Mouse (Mus musculus): ENCODE data around the gene Klhl8. TPM values are rescaled to one million over a fixed set of nuclear protein-coding genes. Genes with fewer than 3 reads are reported as not detected.
"Not testable (repeated sequence)": the region's sequence is repeated elsewhere in the genome, so short reads cannot be mapped to it uniquely, and the experiment has no call there.

Klhl8 gene
- polyA plus RNA-seq (2012; ENCODE audit: insufficient read depth, low replicate concordance): not detected in 2 replicates

DNA sequence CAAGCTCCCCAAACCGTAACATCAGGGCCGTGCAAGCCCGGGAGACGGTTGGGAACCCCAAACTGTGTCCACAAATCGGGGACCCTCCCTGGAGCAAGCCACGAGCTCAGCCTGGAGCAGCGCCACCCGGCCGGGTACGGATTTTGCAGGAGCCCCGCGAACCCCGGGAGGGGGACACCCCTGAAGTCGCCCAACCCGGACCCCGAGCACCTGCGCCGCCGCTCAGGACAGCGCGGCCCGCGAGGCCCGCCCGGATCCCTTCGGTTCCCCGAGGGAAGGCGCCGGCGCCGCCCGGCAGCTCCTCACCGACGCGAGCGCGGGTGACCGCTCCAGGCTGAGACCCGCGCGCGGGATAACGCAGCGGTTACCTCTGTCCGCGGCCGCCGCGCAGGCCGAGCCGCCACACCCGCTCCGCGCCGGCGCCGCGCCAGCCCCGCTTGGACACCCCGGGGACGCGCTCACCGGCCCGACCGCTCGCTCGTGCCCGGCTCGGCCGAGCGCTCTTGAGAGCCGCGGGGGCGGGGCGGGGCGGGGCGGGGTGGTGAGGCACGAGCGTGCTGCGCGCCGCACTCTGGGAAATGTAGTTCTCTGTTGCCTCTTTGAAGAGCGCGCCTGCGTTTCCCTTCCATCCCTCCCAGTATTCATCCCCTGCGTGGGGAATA lies at the start of gene Klhl8:
TSS of gene Klhl8 (minus strand) at position 512 of the 662 bp plus-strand sequence.
- Histone ChIP-seq H3K27me3 (replicated peaks) (peaks cover 21% of the 10 kb centered on the region), H3K9me3 (no peaks in the 10 kb centered on the region), H3K4me3 (replicated peaks) (peak within 1 kb of the TSS; percentile 92), H3K4me1 (peaks cover 33% of the 10 kb centered on the region), H3K36me3 (replicated peaks; ENCODE audit: low read length) (no peaks in the 10 kb centered on the region)
- no peak for TF ChIP-seq FLI1 (IDR thresholded peaks at IDR 0.05; ENCODE audit: low read length)
- TF ChIP-seq GATA1 (IDR thresholded peaks at IDR 0.05; ENCODE audit: borderline replicate concordance, low read length): no peak

GRCm38 (mm10) chr5:103954638-103955037 lies 43.6 kb upstream of the Klhl8 start:
- no peaks in the 10 kb centered on the region for H3K36me3 ChIP-seq (replicated peaks; ENCODE audit: low read length)
- H3K9me3 ChIP-seq: peaks cover 11% of the 10 kb centered on the region
- H3K4me3 ChIP-seq (replicated peaks): no peak overlapping the region
- no peak for TF ChIP-seq GATA1 (IDR thresholded peaks at IDR 0.05; ENCODE audit: borderline replicate concordance, low read length)
- no peak for TF ChIP-seq FLI1 (IDR thresholded peaks at IDR 0.05; ENCODE audit: low read length)
- no peaks in the 10 kb centered on the region for H3K4me1 ChIP-seq
- peaks cover 10% of the 10 kb centered on the region for H3K27me3 ChIP-seq (replicated peaks)

GRCm38 (mm10) chr5:103953135-103954083 lies 42.4 kb upstream of the Klhl8 start:
- H3K4me3 ChIP-seq (replicated peaks): no peak overlapping the region
- H3K4me1 ChIP-seq: no peaks in the 10 kb centered on the region
- no peaks in the 10 kb centered on the region for H3K36me3 ChIP-seq (replicated peaks; ENCODE audit: low read length)
- peaks cover 11% of the 10 kb centered on the region for H3K9me3 ChIP-seq
- TF ChIP-seq FLI1 (IDR thresholded peaks at IDR 0.05; ENCODE audit: low read length) (no peak), GATA1 (IDR thresholded peaks at IDR 0.05; ENCODE audit: borderline replicate concordance, low read length) (no peak)
- H3K27me3 ChIP-seq (replicated peaks): peaks cover 6% of the 10 kb centered on the region

GRCm38 (mm10) chr5:103950138-103950537 lies 39.1 kb upstream of the Klhl8 start:
- H3K36me3 ChIP-seq (replicated peaks; ENCODE audit: low read length); H3K4me3 ChIP-seq (replicated peaks); H3K27me3 ChIP-seq (replicated peaks); H3K4me1 ChIP-seq: not testable (repeated sequence)
- H3K9me3 ChIP-seq: peaks cover 11% of the 10 kb centered on the region

- TF ChIP-seq GATA1 (IDR thresholded peaks at IDR 0.05; ENCODE audit: borderline replicate concordance, low read length): no peak
- TF ChIP-seq FLI1 (IDR thresholded peaks at IDR 0.05; ENCODE audit: low read length): no peak
Measured at GRCm38 (mm10) chr5:103943183-103943582, 32.1 kb upstream of the Klhl8 start.

DNA sequence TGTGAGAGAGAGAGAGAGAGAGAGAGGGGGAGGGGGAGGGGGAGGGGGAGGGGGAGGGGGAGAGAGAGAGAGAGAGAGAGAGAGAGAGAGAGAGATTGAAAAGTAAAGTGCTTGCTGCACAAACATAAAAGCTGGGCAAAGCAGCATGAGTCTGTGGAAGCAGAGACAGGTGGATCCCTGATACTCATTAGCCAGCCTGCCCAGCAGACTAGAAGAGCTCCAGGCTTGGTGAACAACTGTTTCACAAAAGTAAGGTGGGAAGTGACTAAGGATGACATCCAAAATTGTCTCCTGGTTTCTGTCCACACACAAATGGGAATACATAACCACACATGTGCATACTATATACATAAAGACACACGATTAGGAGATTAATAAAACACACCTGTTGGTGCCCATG lies 28.8 kb upstream of the Klhl8 start:
- H3K36me3 ChIP-seq (replicated peaks; ENCODE audit: low read length): no peaks in the 10 kb centered on the region
- H3K27me3 ChIP-seq (replicated peaks): peaks cover 6% of the 10 kb centered on the region
- H3K9me3 ChIP-seq: no peaks in the 10 kb centered on the region
- H3K4me1 ChIP-seq: no peaks in the 10 kb centered on the region
- no peak overlapping the region for H3K4me3 ChIP-seq (replicated peaks)
- no peak for TF ChIP-seq GATA1 (IDR thresholded peaks at IDR 0.05; ENCODE audit: borderline replicate concordance, low read length)
- TF ChIP-seq FLI1 (IDR thresholded peaks at IDR 0.05; ENCODE audit: low read length): no peak

More at GRCm38 (mm10) chr5:103943183-103943582, 32.1 kb upstream of the Klhl8 start:
- Histone ChIP-seq H3K4me3 (replicated peaks) (no peak overlapping the region), H3K9me3 (no peaks in the 10 kb centered on the region), H3K27me3 (replicated peaks) (peaks cover 6% of the 10 kb centered on the region), H3K4me1 (no peaks in the 10 kb centered on the region), H3K36me3 (replicated peaks; ENCODE audit: low read length) (no peaks in the 10 kb centered on the region)

DNA sequence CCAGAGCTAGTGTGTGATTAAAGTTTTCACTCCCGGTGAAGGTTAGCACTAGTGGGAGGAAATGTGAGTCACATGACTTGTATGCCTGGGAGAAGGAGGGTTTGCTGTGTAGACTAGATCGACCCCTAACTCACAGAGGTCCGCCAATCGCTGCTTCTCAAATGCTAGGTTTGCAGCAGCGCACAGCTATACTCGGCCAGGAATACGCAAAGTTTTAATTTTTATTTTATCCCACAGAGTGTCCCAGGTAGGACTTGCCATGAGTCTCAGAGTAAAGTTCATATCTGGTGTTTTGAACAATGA lies 28.2 kb upstream of the Klhl8 start:
- no peaks in the 10 kb centered on the region for H3K36me3 ChIP-seq (replicated peaks; ENCODE audit: low read length)
- no peak overlapping the region for H3K4me3 ChIP-seq (replicated peaks)
- H3K27me3 ChIP-seq (replicated peaks): peaks cover 6% of the 10 kb centered on the region
- no peaks in the 10 kb centered on the region for H3K4me1 ChIP-seq
- no peaks in the 10 kb centered on the region for H3K9me3 ChIP-seq
- no peak for TF ChIP-seq GATA1 (IDR thresholded peaks at IDR 0.05; ENCODE audit: borderline replicate concordance, low read length)
- TF ChIP-seq FLI1 (IDR thresholded peaks at IDR 0.05; ENCODE audit: low read length): no peak

DNA sequence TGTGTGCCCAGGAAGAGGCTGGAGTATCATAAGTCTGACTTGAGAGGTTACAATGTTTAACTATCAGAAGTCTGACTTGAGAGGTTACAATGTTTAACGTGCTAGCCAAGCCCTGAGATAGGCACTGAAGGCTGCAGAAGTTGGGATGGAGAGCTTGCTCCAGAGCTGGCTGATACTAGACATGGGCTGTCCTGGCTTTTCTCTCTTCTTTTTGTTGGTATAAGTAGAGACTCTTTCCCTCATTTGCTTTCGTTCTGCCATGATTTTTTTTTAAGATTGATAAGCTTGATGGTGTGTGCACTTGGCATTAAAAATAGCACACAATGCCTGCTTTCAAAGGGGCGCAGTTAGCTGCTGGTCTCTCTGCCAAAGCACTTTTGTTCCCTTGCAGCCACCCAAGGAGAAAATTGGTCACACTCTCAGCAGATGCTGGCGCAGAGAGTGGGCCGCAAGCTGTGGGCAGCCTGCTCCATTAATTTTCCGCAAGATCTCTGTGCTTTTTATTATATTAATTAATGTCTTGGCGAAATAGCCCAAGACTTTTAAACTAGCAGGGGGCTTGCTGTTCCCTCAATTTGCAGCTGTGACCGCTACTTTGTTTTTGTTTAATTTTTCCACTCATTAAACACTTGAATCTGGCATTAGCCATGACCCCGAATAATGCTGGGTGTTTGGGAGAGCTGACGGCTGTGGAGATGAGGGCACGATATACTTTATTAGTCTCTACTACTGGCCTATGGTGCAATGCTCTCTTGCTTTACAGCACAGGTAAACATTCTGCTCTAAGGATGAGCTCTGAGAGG lies 27.7 kb upstream of the Klhl8 start:
- H3K36me3 ChIP-seq (replicated peaks; ENCODE audit: low read length): no peaks in the 10 kb centered on the region
- H3K27me3 ChIP-seq (replicated peaks): peaks cover 2% of the 10 kb centered on the region
- H3K9me3 ChIP-seq: no peaks in the 10 kb centered on the region
- H3K4me3 ChIP-seq (replicated peaks): no peak overlapping the region
- no peak for TF ChIP-seq GATA1 (IDR thresholded peaks at IDR 0.05; ENCODE audit: borderline replicate concordance, low read length)
- TF ChIP-seq FLI1 (IDR thresholded peaks at IDR 0.05; ENCODE audit: low read length): no peak
- no peaks in the 10 kb centered on the region for H3K4me1 ChIP-seq

DNA sequence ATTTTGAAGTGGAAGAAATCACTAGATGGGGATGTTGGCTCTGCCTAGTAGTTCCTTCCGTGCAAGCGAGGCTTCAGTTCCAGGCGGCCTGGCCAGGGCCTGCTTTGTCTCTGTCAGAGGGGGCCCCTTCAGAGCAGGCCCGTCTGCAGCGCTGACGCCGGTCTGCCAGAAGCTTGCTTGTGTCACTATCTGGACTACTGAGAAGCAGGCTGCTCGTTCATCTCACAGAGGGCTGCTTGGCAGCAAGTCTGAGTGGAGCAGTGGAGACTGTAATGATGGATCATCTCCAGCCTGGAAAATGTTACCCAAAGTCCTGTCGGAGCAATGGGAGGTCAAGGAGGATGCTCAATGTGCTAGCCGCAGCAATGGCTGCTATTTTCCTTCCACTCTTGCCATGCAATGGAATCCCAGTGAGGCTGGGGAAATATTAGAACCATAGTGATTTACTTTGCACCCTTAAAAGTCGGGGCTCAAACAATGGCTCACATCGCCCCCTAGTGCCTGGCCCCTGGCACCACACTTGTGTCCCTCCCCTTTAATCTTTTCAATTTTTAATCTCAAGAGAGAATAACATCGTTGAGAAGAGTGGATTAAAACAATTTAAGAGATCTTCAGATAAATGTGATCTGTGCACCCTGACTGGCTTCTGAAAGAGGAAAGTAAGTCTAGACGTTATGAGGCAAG lies 26.0 kb upstream of the Klhl8 start:
- TF ChIP-seq GATA1 (IDR thresholded peaks at IDR 0.05; ENCODE audit: borderline replicate concordance, low read length) (no peak), FLI1 (IDR thresholded peaks at IDR 0.05; ENCODE audit: low read length) (no peak)
- H3K4me3 ChIP-seq (replicated peaks): no peak overlapping the region
- no peaks in the 10 kb centered on the region for H3K4me1 ChIP-seq
- no peaks in the 10 kb centered on the region for H3K27me3 ChIP-seq (replicated peaks)
- no peaks in the 10 kb centered on the region for H3K36me3 ChIP-seq (replicated peaks; ENCODE audit: low read length)
- H3K9me3 ChIP-seq: no peaks in the 10 kb centered on the region

DNA sequence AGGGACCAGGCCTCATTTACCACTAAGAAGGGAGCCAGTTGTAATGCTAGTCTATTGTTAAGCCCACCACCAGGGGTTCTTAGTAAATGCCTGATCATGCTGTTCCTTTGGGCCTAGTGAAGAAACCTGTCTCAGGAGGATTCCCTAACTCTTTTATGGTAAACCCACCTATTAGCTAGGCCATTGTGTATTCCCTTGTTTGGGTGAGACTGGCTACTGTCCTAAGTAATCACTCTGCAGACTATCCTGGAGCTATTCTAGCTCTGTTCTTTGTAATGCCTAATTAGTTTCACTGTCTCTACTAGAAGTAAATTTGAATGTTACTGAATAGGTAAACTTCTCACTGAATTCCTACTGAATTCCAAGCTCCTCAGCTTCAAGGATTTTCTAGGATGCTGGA lies 20.9 kb upstream of the Klhl8 start:
- not testable (repeated sequence) for H3K36me3 ChIP-seq (replicated peaks; ENCODE audit: low read length); H3K9me3 ChIP-seq; H3K27me3 ChIP-seq (replicated peaks); H3K4me1 ChIP-seq; H3K4me3 ChIP-seq (replicated peaks)

Data from megakaryocyte, embryonic 14.5 days (primary cell).